Comparison of ENCODE assay signal across 8 mouse cellular contexts in the genomic region with DNA sequence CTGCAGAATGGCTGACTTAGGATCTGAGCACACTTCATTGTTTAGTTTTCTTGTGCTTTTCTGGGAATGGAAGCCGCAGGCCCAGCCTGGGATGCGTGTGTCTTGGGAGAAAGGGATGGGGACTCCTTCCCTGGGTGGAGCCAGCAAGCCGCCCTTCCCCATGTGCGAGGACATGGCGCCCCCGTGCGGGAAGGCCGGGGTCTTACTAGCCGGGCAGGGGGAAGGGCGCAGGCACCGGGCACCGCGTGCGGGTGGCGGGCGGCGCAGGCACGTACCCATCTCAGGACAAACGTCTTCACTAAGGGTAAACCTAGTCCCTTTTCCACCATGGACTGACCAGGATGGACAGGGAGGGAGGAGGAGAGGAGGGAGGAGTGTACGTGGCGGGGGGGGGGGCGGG. TPM values are rescaled to one million over a fixed set of nuclear protein-coding genes. Genes with fewer than 3 reads are reported as not detected.
A peak's percentile ranks its signal among the peaks of the same experiment; 100 is the strongest.
DNase-seq lines count a peak whose midpoint lies in the region; ATAC-seq and TF ChIP-seq lines count a peak whose summit lies in the region.

No protein-coding gene starts in this region.

- peak overlapping the region; percentile 52; the same call in 1 of the 2 replicates for H3K4me2 ChIP-seq in limb, embryonic 12.5 days

- peaks cover 3% of the 10 kb centered on the region for H3K4me1 ChIP-seq in heart, adult 2 months (ENCODE audit: control insufficient read depth, insufficient read depth, low read length)
- peaks cover 24% of the 10 kb centered on the region for H3K4me1 ChIP-seq in limb, embryonic 12.5 days (replicated peaks)

- peaks cover 14% of the 10 kb centered on the region for H3K9me3 ChIP-seq in limb, embryonic 12.5 days

- peak; percentile 70 for TF ChIP-seq CTCF in heart, adult 2 months (IDR thresholded peaks at IDR 0.05)

- no peak for TF ChIP-seq EP300 in heart, adult 2 months (IDR thresholded peaks at IDR 0.05; ENCODE audit: insufficient read depth, low read depth, low read length)

- intact Hi-C loops in heart, adult 2 months (cut with DNase I), result loop anchor here (1.0 kb wide), 1 partner anchor 72 kb away; no protein-coding TSS in a partner anchor

- H3K27ac ChIP-seq in heart, adult 2 months, result no peak overlapping the region
- H3K27ac ChIP-seq in limb, embryonic 12.5 days, result no peak overlapping the region

- no peaks in the 10 kb centered on the region for H3K79me2 ChIP-seq in heart, adult 2 months (replicated peaks; ENCODE audit: control insufficient read depth, insufficient read depth, low read length)

- no peak overlapping the region for H3K4me3 ChIP-seq in heart, adult 2 months
- no peak overlapping the region for H3K4me3 ChIP-seq in limb, embryonic 12.5 days (replicated peaks)

- 9% methylated on average over 19 of the region's 22 CpGs for WGBS in heart, adult 2 months
- 18% methylated on average over 19 of the region's 22 CpGs for WGBS in limb, embryonic 12.5 days

- TF ChIP-seq POLR2A in heart, adult 2 months (IDR thresholded peaks at IDR 0.05; ENCODE audit: insufficient read depth, low read depth, low read length), result no peak

- H3K27me3 ChIP-seq in heart, adult 2 months (ENCODE audit: control insufficient read depth, insufficient read depth, low read length), result 0 out of 2 replicates have a peak, but pooled peaks cover 2% of the 10 kb centered on the region
- peaks cover 85% of the 10 kb centered on the region for H3K27me3 ChIP-seq in limb, embryonic 12.5 days

- H3K36me3 ChIP-seq in heart, adult 2 months (ENCODE audit: control insufficient read depth, insufficient read depth, low read length), result no peaks in the 10 kb centered on the region
- H3K36me3 ChIP-seq in limb, embryonic 12.5 days, result no peaks in the 10 kb centered on the region

- ATAC-seq in limb, embryonic 12.5 days (ENCODE audit: insufficient number of reproducible peaks, insufficient read depth, low FRiP score, low TSS enrichment, low read depth), result no peak

- peak; percentile 48 to 64 for DNase-seq in layer of hippocampus, postnatal 10 days (ENCODE audit: low spot score in 2 of 2)
- no peak for DNase-seq in layer of hippocampus, adult 18-20 months (ENCODE audit: low spot score in 2 of 2)
- peak; percentile 81 for DNase-seq in adrenal gland, adult 2 months
- DNase-seq in heart, adult 2 months, result peak; percentile 69 to 79
- DNase-seq in skeletal muscle tissue, adult 2 months (ENCODE audit: low read depth, low spot score), result peak; percentile 44
- no peak for DNase-seq in MN1 (ENCODE audit: low spot score)
- DNase-seq in ovary, postnatal 10 days (ENCODE audit: low spot score), result no peak

- no peak overlapping the region for H3K9ac ChIP-seq in heart, adult 2 months (ENCODE audit: low read depth, low read length)
- no peak overlapping the region for H3K9ac ChIP-seq in limb, embryonic 12.5 days (replicated peaks)

RNA-seq across cellular contexts. Expression of a gene that starts 22.4 kb away (rescaled TPM):
- total RNA-seq in layer of hippocampus, postnatal 10 days (2021), result 10 to 100 TPM; 65.8 to 77.0 TPM
- 10 to 100 TPM; 53.7 to 54.1 TPM for total RNA-seq in layer of hippocampus, adult 18-20 months (2021)
- total RNA-seq in adrenal gland, adult 2 months (2021), result 10 to 100 TPM; 53.3 to 60.8 TPM
- 201 and 217 TPM in 2 replicates for polyA plus RNA-seq in adrenal gland, adult 2 months (2012; rRNA removed)
- 10 to 100 TPM; 39.3 to 39.6 TPM for total RNA-seq in heart, adult 2 months (2021)
- 55.8 and 76.6 TPM in 2 replicates for polyA plus RNA-seq in heart, adult 2 months (2012; rRNA removed)
- 61.4 and 65.9 TPM in 2 replicates for polyA plus RNA-seq in limb, embryonic 12.5 days (2016; fragmentation: Nextera tagmentation; extraction: Ambion mirVana)

RNA-seq across cellular contexts. Expression of a gene that starts 35.7 kb away (rescaled TPM):
- 1 to 10 TPM; 4.6 to 5.8 TPM for total RNA-seq in layer of hippocampus, postnatal 10 days (2021)
- total RNA-seq in layer of hippocampus, adult 18-20 months (2021), result 1 to 10 TPM; 2.5 to 3.1 TPM
- total RNA-seq in adrenal gland, adult 2 months (2021), result 1 to 10 TPM; 2.1 to 2.5 TPM
- polyA plus RNA-seq in adrenal gland, adult 2 months (2012; rRNA removed), result 2.0 and 2.5 TPM in 2 replicates
- under 1 TPM; 0.78 to 0.82 TPM for total RNA-seq in heart, adult 2 months (2021)
- 1.7 and 2.4 TPM in 2 replicates for polyA plus RNA-seq in heart, adult 2 months (2012; rRNA removed)
- 4.6 and 6.6 TPM in 2 replicates for polyA plus RNA-seq in limb, embryonic 12.5 days (2016; fragmentation: Nextera tagmentation; extraction: Ambion mirVana)

RNA-seq across cellular contexts. Expression of a gene that starts 38.4 kb away (rescaled TPM):
- 100 to 1,000 TPM; 242 to 246 TPM for total RNA-seq in layer of hippocampus, postnatal 10 days (2021)
- 100 to 1,000 TPM; 226 to 246 TPM for total RNA-seq in layer of hippocampus, adult 18-20 months (2021)
- total RNA-seq in adrenal gland, adult 2 months (2021), result 10 to 100 TPM in 1 of 2 experiments, 1 to 10 TPM in 1; 6.0 to 10.5 TPM
- 4.4 and 6.3 TPM in 2 replicates for polyA plus RNA-seq in adrenal gland, adult 2 months (2012; rRNA removed)
- total RNA-seq in heart, adult 2 months (2021), result under 1 TPM; 0.61 to 0.86 TPM
- 1.4 and 1.8 TPM in 2 replicates for polyA plus RNA-seq in heart, adult 2 months (2012; rRNA removed)
- polyA plus RNA-seq in limb, embryonic 12.5 days (2016; fragmentation: Nextera tagmentation; extraction: Ambion mirVana), result 0.60 and 0.86 TPM in 2 replicates

RNA-seq across cellular contexts. Expression of a gene that starts 41.2 kb away (rescaled TPM):
- total RNA-seq in layer of hippocampus, postnatal 10 days (2021), result 10 to 100 TPM; 75.1 to 81.0 TPM
- 10 to 100 TPM; 32.0 to 33.1 TPM for total RNA-seq in layer of hippocampus, adult 18-20 months (2021)
- total RNA-seq in adrenal gland, adult 2 months (2021), result 100 to 1,000 TPM; 125 to 142 TPM
- 675 and 694 TPM in 2 replicates for polyA plus RNA-seq in adrenal gland, adult 2 months (2012; rRNA removed)
- total RNA-seq in heart, adult 2 months (2021), result 10 to 100 TPM; 58.6 to 66.3 TPM
- 53.2 and 80.4 TPM in 2 replicates for polyA plus RNA-seq in heart, adult 2 months (2012; rRNA removed)
- polyA plus RNA-seq in limb, embryonic 12.5 days (2016; fragmentation: Nextera tagmentation; extraction: Ambion mirVana), result 228 and 243 TPM in 2 replicates

RNA-seq across cellular contexts. Expression of a gene that starts 42.9 kb away (rescaled TPM):
- total RNA-seq in layer of hippocampus, postnatal 10 days (2021), result 1 to 10 TPM; 7.7 to 7.8 TPM
- 1 to 10 TPM; 3.7 to 4.4 TPM for total RNA-seq in layer of hippocampus, adult 18-20 months (2021)
- total RNA-seq in adrenal gland, adult 2 months (2021), result 10 to 100 TPM in 1 of 2 experiments, 1 to 10 TPM in 1; 9.4 to 19.0 TPM
- polyA plus RNA-seq in adrenal gland, adult 2 months (2012; rRNA removed), result 32.3 and 44.2 TPM in 2 replicates
- 1 to 10 TPM; 8.1 to 8.6 TPM for total RNA-seq in heart, adult 2 months (2021)
- polyA plus RNA-seq in heart, adult 2 months (2012; rRNA removed), result 23.3 and 24.0 TPM in 2 replicates
- 3.8 and 4.4 TPM in 2 replicates for polyA plus RNA-seq in limb, embryonic 12.5 days (2016; fragmentation: Nextera tagmentation; extraction: Ambion mirVana)

Comparison
In these comparisons a context has a peak if more than half of its experiments do, and no peak if none do; other contexts are left out.
1. DNase-seq: peak in layer of hippocampus, postnatal 10 days (2 of 2), adrenal gland, adult 2 months (single experiment), heart, adult 2 months (2 of 2) and skeletal muscle tissue, adult 2 months (single experiment); none in layer of hippocampus, adult 18-20 months (0 of 2), MN1 (single experiment) and ovary, postnatal 10 days (single experiment).
2. RNA of a gene that starts 38.4 kb away (total RNA-seq): 242 to 246 TPM in layer of hippocampus, postnatal 10 days and 226 to 246 TPM in layer of hippocampus, adult 18-20 months; 6.0 to 10.5 TPM in adrenal gland, adult 2 months and 0.61 to 0.86 TPM in heart, adult 2 months; every median in the first group is over 10 times any median in the second.